Mouse (Mus musculus) hindbrain, embryonic 10.5 days (tissue): ENCODE results near the gene Peli1. TPM values are rescaled to one million over a fixed set of nuclear protein-coding genes. Genes with fewer than 3 reads are reported as not detected.

Source experiments
- DNase-seq: peaks from one replicate; pipeline ENCODE4 v3.0.0-alpha.2; 2017; ENCODE audit warnings: low spot score
- H3K27ac ChIP-seq: fragments of 300-500 bp; sonication (generic); 2 replicates; pipeline ENCODE4 v1.5.1; 2016; ENCODE audit warnings: mild to moderate bottlenecking, moderate library complexity
- H3K27me3 ChIP-seq: fragments of 300-500 bp; sonication (generic); 2 replicates; pipeline ENCODE4 v1.6.1; 2016; ENCODE audit warnings: mild to moderate bottlenecking; ENCODE audit not compliant: poor library complexity, insufficient read depth, severe bottlenecking
- H3K36me3 ChIP-seq: fragments of 300-500 bp; sonication (generic); 2 replicates; pipeline ENCODE4 v1.6.1; 2016; ENCODE audit warnings: mild to moderate bottlenecking, moderate library complexity
- H3K4me1 ChIP-seq: fragments of 300-500 bp; sonication (generic); replicated peaks from 2 replicates; pipeline ENCODE4 v1.6.1; 2016; ENCODE audit warnings: mild to moderate bottlenecking
- H3K4me3 ChIP-seq: fragments of 300-500 bp; sonication (generic); 2 replicates; pipeline ENCODE4 v1.5.1; 2016; ENCODE audit warnings: mild to moderate bottlenecking, moderate library complexity
- H3K9me3 ChIP-seq: fragments of 300-500 bp; sonication (generic); 2 replicates; pipeline ENCODE4 v1.6.1; 2016; ENCODE audit warnings: mild to moderate bottlenecking, moderate library complexity
- WGBS: fragments of 180-500 bp; shearing (Covaris S2); methylation state at CpG from one replicate; pipeline ENCODE4 v1.1.7; 2016; 5-methylcytosine and 5-hydroxymethylcytosine counted together
- polyA plus RNA-seq: library from polyadenylated mRNA; unstranded; fragments of >200 nt; fragmentation: Nextera tagmentation; extraction: Ambion mirVana; gene quantifications from 2 replicates; pipeline ENCODE4 v1.2.1, GENCODE M21; 2016

Peli1 gene
- polyA plus RNA-seq, 1 experiment from 2014 or later, result 75.9 TPM

DNA sequence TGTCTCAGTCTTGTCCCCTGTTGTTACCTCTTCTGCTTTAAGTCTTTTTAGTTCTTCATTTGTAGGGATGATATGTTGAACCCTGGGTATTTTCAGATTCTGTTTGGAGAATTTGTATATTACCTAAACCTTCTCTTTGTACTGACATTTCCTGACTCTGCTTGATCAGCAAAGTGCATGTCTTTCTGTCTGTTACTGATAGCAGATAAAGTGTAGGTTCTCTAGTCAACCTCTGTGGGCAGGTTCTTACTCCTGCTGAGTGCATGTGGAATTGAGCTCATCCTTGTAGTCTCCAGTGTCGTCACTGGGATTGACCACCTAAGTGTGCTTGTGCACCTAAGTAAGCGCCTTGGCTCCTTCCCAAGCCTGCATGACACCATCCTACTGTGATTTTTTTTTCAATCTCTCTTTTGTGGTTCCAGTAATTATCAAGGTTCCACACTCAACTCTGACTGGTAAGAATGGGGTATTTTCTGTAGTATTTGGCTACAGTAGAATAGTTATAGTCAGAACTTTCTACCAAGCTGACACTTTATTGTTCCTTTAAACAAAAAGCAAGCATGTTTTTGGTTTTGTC is 43.9 kb downstream of the Peli1 start:
- WGBS, result 93% methylated on average over 2 of the region's 2 CpGs
- no peaks in the 10 kb centered on the region for H3K9me3 ChIP-seq
- DNase-seq, result no peak
- H3K27me3 ChIP-seq, result no peaks in the 10 kb centered on the region
- H3K27ac ChIP-seq, result no peak overlapping the region
- no peaks in the 10 kb centered on the region for H3K4me1 ChIP-seq
- H3K4me3 ChIP-seq, result no peak overlapping the region
- H3K36me3 ChIP-seq, result peaks cover 42% of the 10 kb centered on the region

DNA sequence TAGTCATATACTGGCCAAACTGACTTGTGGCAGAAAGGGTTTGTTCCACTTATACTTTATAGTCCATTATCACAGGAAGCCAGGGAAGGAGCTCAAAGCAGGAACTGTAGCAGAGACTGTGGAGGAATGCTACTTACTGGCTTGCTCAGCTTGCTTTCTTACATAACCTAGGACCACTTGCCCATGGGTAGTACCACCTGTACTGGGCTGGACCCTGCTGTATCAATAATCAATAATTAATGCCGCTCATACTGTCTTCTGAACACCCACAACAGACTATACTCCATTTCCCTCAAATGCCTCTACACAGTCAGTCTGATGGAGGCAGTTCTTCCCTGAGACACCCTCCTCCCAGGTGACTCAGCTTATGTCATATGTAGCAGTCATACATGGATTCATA is 48.4 kb downstream of the Peli1 start:
- Histone ChIP-seq H3K4me1 (no peaks in the 10 kb centered on the region), H3K27ac (no peak overlapping the region), H3K9me3 (no peaks in the 10 kb centered on the region), H3K27me3 (no peaks in the 10 kb centered on the region), H3K36me3 (peaks cover 80% of the 10 kb centered on the region), H3K4me3 (no peak overlapping the region)
- DNase-seq, result no peak
- WGBS, result 92% methylated on average over 1 of the region's 1 CpGs

DNA sequence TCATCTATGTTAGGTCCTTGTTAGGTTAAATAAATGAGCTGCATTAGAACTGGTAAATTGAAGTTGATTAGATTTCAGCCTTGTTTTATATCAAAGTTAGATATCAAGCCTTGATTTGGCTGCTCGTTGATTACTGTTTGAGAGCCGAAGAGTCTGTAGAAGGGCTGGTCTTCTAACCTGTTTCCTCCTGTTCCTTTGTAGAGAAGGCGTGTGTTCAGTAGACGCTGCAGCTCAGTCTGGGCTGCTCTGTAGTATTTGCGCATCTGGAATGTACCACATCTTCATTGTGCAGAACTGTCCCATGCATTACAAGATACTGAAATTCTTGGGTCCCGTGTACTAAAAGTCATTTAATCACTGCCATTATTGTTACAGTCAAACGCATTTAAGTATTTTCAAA is 50.2 kb downstream of the Peli1 start:
- H3K27ac ChIP-seq, result no peak overlapping the region

DNA sequence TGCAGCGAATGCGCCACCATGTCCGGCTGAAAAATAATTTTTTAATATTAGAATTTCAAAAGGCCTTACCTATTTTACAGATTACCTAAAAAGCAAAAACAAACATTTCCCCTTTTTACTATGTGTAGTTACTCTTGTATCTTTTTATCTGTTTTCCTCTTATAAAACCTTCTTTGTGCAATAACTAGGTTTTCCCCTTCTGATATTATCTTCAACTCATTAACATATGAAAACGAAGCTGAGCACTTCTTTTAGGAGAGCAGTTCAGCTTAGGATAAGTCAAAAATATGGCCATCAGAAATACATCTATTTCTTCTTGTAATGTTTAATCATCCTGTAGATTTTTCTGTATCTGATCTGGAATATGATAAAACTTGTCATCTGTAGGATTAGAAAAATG is 50.7 kb downstream of the Peli1 start:
- H3K9me3 ChIP-seq, result no peaks in the 10 kb centered on the region
- H3K4me3 ChIP-seq, result no peak overlapping the region

More for the DNA sequence above, 50.2 kb downstream of the Peli1 start:
- Histone ChIP-seq H3K36me3 (peaks cover 78% of the 10 kb centered on the region), H3K4me3 (no peak overlapping the region), H3K4me1 (no peaks in the 10 kb centered on the region), H3K9me3 (no peaks in the 10 kb centered on the region), H3K27me3 (no peaks in the 10 kb centered on the region)
- DNase-seq, result no peak
- WGBS, result 95% methylated on average over 7 of the region's 7 CpGs

DNA sequence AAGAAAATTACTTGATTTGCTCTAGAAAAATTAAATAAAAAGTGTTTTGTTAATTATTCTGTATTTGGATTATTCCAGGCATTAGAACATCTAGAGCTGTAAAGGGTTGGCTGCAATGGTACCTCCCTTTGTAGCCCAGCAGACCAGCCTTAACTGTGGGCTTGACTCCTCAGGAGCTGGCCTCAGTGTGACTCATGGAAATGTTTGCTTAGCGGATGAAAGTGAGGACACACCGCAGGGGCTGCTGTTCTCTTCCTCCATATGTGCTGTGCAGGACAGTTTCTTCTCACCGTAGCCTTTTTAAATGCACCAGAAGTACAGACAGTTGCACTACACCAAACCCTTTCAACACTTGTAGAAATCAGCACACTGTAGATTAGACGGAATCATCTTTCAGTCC is 58.4 kb downstream of the Peli1 start:
- Histone ChIP-seq H3K9me3 (no peaks in the 10 kb centered on the region), H3K27me3 (no peaks in the 10 kb centered on the region), H3K36me3 (peaks cover 84% of the 10 kb centered on the region), H3K27ac (no peak overlapping the region), H3K4me3 (no peak overlapping the region), H3K4me1 (no peaks in the 10 kb centered on the region)
- WGBS, result 90% methylated on average over 4 of the region's 4 CpGs
- DNase-seq, result no peak

More for the DNA sequence above, 50.7 kb downstream of the Peli1 start:
- Histone ChIP-seq H3K4me1 (no peaks in the 10 kb centered on the region), H3K27ac (no peak overlapping the region), H3K36me3 (peaks cover 81% of the 10 kb centered on the region), H3K27me3 (no peaks in the 10 kb centered on the region)
- 94% methylated on average over 4 of the region's 4 CpGs for WGBS
- DNase-seq, result no peak

DNA sequence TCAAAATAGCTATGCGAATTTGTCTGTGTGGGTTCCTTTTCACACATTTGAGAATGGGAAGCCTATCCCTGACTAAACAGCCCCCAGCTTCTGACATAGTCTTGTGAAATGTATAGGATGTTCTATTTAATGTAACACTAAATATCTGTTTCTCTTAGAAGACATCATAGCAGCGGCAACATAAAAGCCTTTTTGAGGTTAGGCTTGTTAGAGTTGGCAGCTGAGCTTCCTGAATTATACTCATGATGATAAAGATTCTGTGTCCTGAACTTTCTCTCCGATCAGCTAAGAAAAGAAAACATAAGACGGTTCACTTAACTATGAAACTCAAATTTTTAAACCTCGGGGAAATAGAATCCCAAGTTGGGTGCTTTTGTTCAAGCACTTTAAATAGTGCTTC is 59.2 kb downstream of the Peli1 start:
- Histone ChIP-seq H3K27me3 (no peaks in the 10 kb centered on the region), H3K36me3 (peaks cover 89% of the 10 kb centered on the region), H3K4me3 (no peak overlapping the region), H3K4me1 (no peaks in the 10 kb centered on the region), H3K27ac (no peak overlapping the region), H3K9me3 (no peaks in the 10 kb centered on the region)
- no peak for DNase-seq
- WGBS, result 95% methylated on average over 5 of the region's 5 CpGs

DNA sequence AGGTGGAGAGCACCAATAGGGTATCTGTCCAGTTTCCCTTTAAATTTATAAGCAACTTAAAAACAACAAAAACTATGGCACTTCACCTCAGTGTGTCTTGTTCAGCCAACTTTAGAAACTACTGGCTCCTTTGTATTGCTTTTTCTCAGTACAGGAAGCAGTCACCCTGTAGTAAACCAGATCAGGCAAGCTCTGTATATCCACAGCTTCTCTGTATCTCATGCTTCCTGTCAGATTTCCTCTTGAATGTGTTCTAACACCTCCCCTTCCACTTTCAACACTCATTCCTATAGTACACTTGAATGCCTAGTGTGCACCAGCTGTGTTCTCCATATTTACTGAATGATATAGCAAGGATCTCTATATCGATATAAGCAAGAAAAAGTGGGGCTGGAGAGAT is 60.6 kb downstream of the Peli1 start:
- H3K36me3 ChIP-seq, result peaks cover 77% of the 10 kb centered on the region

DNA sequence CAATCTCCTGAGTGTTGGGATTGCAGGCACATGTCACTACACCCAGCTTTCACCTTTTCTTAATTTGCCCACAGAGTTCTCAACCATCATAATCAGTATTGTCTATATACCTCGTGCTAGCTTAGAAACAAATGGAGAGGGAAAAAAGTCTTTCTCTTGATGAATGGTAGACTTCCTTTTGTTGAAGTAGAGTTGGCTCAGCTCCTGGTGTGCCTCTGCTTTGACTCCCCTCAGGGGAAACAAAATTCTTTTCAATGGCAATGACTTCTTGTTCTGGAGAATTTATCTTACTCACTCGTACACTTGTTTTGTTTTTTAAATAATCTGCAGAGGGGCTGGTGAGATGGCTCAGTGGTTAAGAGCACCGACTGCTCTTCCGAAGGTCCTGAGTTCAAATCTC is 62.0 kb downstream of the Peli1 start:
- WGBS, result 93% methylated on average over 4 of the region's 4 CpGs

More for the DNA sequence above, 60.6 kb downstream of the Peli1 start:
- H3K27me3 ChIP-seq, result no peaks in the 10 kb centered on the region
- no peak for DNase-seq
- H3K4me1 ChIP-seq, result no peaks in the 10 kb centered on the region
- WGBS, result 100% methylated on average over 1 of the region's 1 CpGs
- H3K4me3 ChIP-seq, result no peak overlapping the region
- H3K9me3 ChIP-seq, result no peaks in the 10 kb centered on the region
- H3K27ac ChIP-seq, result no peak overlapping the region

DNA sequence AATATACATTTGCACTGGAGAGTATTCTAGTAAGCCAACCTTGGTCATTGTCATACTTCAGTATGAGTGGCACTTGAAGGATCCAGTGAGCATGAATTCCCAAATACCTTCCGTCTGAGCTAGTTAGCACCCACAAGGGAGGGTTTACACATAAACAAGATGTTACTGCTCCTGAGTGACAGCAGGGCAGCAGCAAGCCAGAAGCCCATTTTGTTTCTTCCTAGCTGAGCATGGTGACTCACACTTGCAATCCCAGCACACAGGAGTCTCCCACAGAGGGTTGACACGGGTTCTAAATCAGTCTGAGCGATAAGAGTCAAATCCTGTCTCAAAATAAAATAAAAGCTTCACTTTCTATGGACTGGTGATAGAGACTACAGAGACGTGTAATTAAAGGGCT is 66.5 kb downstream of the Peli1 start:
- Histone ChIP-seq H3K9me3 (no peaks in the 10 kb centered on the region), H3K36me3 (peaks cover 24% of the 10 kb centered on the region), H3K4me1 (no peaks in the 10 kb centered on the region), H3K27me3 (no peaks in the 10 kb centered on the region), H3K4me3 (no peak overlapping the region), H3K27ac (no peak overlapping the region)
- WGBS, result 81% methylated on average over 4 of the region's 4 CpGs
- DNase-seq, result no peak

More for the DNA sequence above, 62.0 kb downstream of the Peli1 start:
- Histone ChIP-seq H3K4me1 (no peaks in the 10 kb centered on the region), H3K36me3 (peaks cover 62% of the 10 kb centered on the region), H3K9me3 (no peaks in the 10 kb centered on the region), H3K27ac (no peak overlapping the region), H3K27me3 (no peaks in the 10 kb centered on the region), H3K4me3 (no peak overlapping the region)
- no peak for DNase-seq

DNA sequence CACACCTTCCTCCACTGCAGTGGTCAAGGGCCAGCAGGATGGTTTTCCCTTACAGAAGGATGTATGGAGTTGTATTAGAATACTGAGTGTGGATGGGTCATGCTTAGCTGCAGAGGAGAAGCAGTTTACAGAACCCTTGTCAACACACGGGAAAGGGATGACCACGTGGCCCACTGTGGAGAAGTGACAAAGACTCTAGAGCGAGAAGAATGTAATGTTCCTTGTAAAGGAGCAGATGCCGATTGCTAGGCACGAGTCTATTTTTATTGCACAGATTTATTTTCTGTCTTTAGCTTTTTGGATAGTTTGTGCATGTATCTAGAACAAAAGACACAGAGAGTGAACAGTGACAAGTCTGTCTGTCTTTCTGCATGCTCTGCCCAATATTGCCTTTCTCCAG is 71.0 kb downstream of the Peli1 start:
- Histone ChIP-seq H3K36me3 (no peaks in the 10 kb centered on the region), H3K4me1 (peaks cover 19% of the 10 kb centered on the region), H3K4me3 (no peak overlapping the region), H3K9me3 (no peaks in the 10 kb centered on the region), H3K27me3 (no peaks in the 10 kb centered on the region), H3K27ac (no peak overlapping the region)
- no peak for DNase-seq
- WGBS, result 88% methylated on average over 5 of the region's 5 CpGs

DNA sequence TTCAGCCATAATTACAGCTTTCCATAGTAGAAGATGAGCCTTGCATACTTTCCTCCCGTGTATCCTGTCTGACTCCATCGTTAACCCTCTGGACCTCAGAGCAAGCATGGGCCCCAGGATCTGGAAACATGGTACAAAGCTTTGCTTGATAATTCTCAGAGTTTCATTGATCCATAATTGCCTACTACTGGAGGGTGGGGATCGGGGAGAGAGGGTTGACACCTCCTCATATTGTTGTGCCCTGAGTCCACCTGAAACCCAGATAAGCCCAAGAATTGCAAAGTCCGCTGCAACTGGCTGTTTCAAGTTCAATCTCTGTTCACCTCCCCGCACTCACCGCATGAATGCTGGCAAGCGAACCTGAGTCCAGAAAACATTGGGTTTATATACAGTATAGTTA is 72.1 kb downstream of the Peli1 start:
- H3K9me3 ChIP-seq, result no peaks in the 10 kb centered on the region
- no peak for DNase-seq
- H3K27ac ChIP-seq, result no peak overlapping the region
- peaks cover 19% of the 10 kb centered on the region for H3K4me1 ChIP-seq
- H3K27me3 ChIP-seq, result no peaks in the 10 kb centered on the region
- no peaks in the 10 kb centered on the region for H3K36me3 ChIP-seq
- 64% methylated on average over 7 of the region's 7 CpGs for WGBS
- H3K4me3 ChIP-seq, result no peak overlapping the region

DNA sequence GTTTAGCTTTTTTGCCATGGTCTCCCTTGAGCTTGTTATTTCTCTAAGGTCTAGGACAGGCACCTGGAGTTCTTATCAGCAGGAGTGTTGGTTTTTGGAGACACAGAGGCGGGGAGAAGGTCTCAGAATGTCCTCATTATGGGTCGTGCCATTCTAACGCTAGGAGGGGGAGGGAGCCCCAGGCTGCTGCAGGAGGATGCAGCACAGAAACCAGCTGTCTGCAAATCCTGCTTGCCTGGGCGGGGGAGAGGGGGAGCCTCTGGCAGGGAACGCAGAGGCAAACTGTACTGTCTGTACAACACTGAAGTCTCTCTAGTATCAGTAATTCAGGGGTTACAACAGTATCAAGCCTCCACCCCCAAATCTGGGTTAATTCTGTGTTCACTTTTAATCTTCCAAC is 72.6 kb downstream of the Peli1 start:
- peaks cover 20% of the 10 kb centered on the region for H3K4me1 ChIP-seq
- H3K27ac ChIP-seq, result peak overlapping the region; percentile 29; the same call in 1 of the 2 replicates
- peak; percentile 13 for DNase-seq
- H3K9me3 ChIP-seq, result no peaks in the 10 kb centered on the region
- H3K4me3 ChIP-seq, result no peak overlapping the region
- WGBS, result 5% methylated on average over 5 of the region's 5 CpGs
- no peaks in the 10 kb centered on the region for H3K36me3 ChIP-seq
- H3K27me3 ChIP-seq, result no peaks in the 10 kb centered on the region

DNA sequence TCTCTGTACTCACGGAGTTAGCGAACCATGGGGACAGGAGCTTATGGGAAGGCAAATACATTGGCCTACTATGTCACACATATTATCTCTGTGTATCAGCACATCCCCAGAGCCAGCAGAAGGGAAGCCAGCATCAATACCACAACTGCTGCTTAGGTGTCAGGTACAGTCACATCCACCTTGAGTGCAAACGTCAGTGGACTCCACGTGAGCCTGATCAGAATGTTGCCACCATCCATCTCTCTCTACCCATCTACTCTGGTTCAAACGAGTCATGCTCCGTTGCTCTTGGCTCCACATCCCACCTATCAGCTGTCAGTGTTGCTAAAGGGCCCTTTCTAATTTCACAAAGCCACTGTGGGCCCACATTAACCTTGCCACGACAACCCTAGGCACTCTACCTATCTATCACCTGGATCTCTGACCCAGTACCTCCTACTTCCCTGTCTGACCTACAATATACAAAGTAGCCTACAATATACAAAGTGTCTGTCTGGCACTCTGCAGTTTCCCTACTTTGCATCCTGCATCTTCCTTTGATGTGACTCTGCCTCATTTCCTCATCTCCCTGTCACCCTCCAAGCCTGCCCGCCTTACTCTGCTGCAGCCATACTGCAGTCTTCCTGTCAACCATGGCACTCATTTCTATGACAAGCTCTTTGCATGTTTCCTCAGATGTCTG is 73.4 kb downstream of the Peli1 start:
- H3K36me3 ChIP-seq, result no peaks in the 10 kb centered on the region
- no peak overlapping the region for H3K4me3 ChIP-seq
- H3K27ac ChIP-seq, result no peak overlapping the region
- no peak for DNase-seq
- peaks cover 28% of the 10 kb centered on the region for H3K4me1 ChIP-seq
- WGBS, result 63% methylated on average over 8 of the region's 8 CpGs
- no peaks in the 10 kb centered on the region for H3K27me3 ChIP-seq
- H3K9me3 ChIP-seq, result no peaks in the 10 kb centered on the region
